ENCODE assay signal across 15 mouse cellular contexts in genomic region chr15:84687904-84688303, GRCm38 (mm10). TPM values are rescaled to one million over a fixed set of nuclear protein-coding genes. Genes with fewer than 3 reads are reported as not detected.
DNase-seq lines count a peak whose midpoint lies in the region; ATAC-seq lines count a peak whose summit lies in the region.
"Had no signal": no experiment of that assay in that cellular context is flagged by ENCODE, and none has a peak within 500 bp of the region (broad histone marks: within the 10 kb centered on the region; RNA-seq: fewer than 3 reads in every experiment).

No protein-coding gene starts in this region.

- no peak overlapping the region for H3K9ac ChIP-seq in heart, embryonic 13.5 days
- no peak overlapping the region for H3K9ac ChIP-seq in limb, embryonic 12.5 days (replicated peaks)
- no peak overlapping the region for H3K9ac ChIP-seq in midbrain, embryonic 15.5 days
- H3K9ac ChIP-seq: forebrain, embryonic 13.5 days had no signal

- H3K27me3 ChIP-seq in heart, embryonic 13.5 days (replicated peaks), result no peaks in the 10 kb centered on the region
- H3K27me3 ChIP-seq in limb, embryonic 12.5 days, result no peaks in the 10 kb centered on the region
- H3K27me3 ChIP-seq in midbrain, embryonic 15.5 days (replicated peaks), result 0 out of 2 replicates have a peak, but pooled peaks cover under 1% of the 10 kb centered on the region
- H3K27me3 ChIP-seq: CH12.LX had no signal

- H3K36me3 ChIP-seq in heart, embryonic 13.5 days, result peaks cover 55% of the 10 kb centered on the region
- H3K36me3 ChIP-seq in limb, embryonic 12.5 days, result peaks cover 45% of the 10 kb centered on the region
- peaks cover 4% of the 10 kb centered on the region; the same call in 1 of the 2 replicates for H3K36me3 ChIP-seq in midbrain, embryonic 15.5 days (replicated peaks)

- H3K27ac ChIP-seq in heart, embryonic 13.5 days (replicated peaks), result peak overlapping the region; percentile 30
- 0 out of 2 replicates have a peak overlapping the region, but pooled peaks have one; percentile 17 for H3K27ac ChIP-seq in limb, embryonic 12.5 days
- no peak overlapping the region for H3K27ac ChIP-seq in midbrain, embryonic 15.5 days
- H3K27ac ChIP-seq: forebrain, embryonic 13.5 days had no signal

- no peak overlapping the region for H3K4me3 ChIP-seq in heart, embryonic 13.5 days
- H3K4me3 ChIP-seq in limb, embryonic 12.5 days (replicated peaks), result no peak overlapping the region
- no peak overlapping the region for H3K4me3 ChIP-seq in midbrain, embryonic 15.5 days
- H3K4me3 ChIP-seq: forebrain, embryonic 13.5 days had no signal

- no peaks in the 10 kb centered on the region for H3K9me3 ChIP-seq in heart, embryonic 13.5 days
- no peaks in the 10 kb centered on the region for H3K9me3 ChIP-seq in limb, embryonic 12.5 days
- H3K9me3 ChIP-seq in midbrain, embryonic 15.5 days, result no peaks in the 10 kb centered on the region
- H3K9me3 ChIP-seq: forebrain, embryonic 13.5 days had no signal

- ATAC-seq in heart, embryonic 13.5 days (ENCODE audit: extremely low read depth, insufficient number of reproducible peaks, low FRiP score, low TSS enrichment), result no peak
- no peak for ATAC-seq in limb, embryonic 12.5 days (ENCODE audit: insufficient number of reproducible peaks, insufficient read depth, low FRiP score, low TSS enrichment, low read depth)
- ATAC-seq in midbrain, embryonic 15.5 days (replicated peaks), result no peak
- ATAC-seq: forebrain, embryonic 13.5 days had no signal

- H3K4me2 ChIP-seq in heart, embryonic 13.5 days, result no peak overlapping the region
- no peak overlapping the region for H3K4me2 ChIP-seq in limb, embryonic 12.5 days
- H3K4me2 ChIP-seq in midbrain, embryonic 15.5 days, result no peak overlapping the region
- H3K4me2 ChIP-seq: forebrain, embryonic 13.5 days had no signal

- 50% methylated on average over 14 of the region's 14 CpGs for WGBS in heart, embryonic 13.5 days
- 76% methylated on average over 14 of the region's 14 CpGs for WGBS in limb, embryonic 12.5 days
- WGBS in midbrain, embryonic 15.5 days, result 83% methylated on average over 14 of the region's 14 CpGs

- peaks cover 44% of the 10 kb centered on the region for H3K4me1 ChIP-seq in heart, embryonic 13.5 days
- H3K4me1 ChIP-seq in limb, embryonic 12.5 days (replicated peaks), result peaks cover 32% of the 10 kb centered on the region
- H3K4me1 ChIP-seq in midbrain, embryonic 15.5 days, result no peaks in the 10 kb centered on the region
- H3K4me1 ChIP-seq: forebrain, embryonic 13.5 days had no signal

- peak; percentile 31 for DNase-seq in gastrocnemius, postnatal 25 days
- DNase-seq in gastrocnemius, adult 18-20 months (ENCODE audit: low spot score), result no peak
- peak; percentile 43 for DNase-seq in kidney, postnatal 10 days
- DNase-seq in kidney, adult 9 months, result no peak
- DNase-seq in spleen, postnatal 10 days (ENCODE audit: low spot score in 2 of 2), result no peak
- DNase-seq: adrenal gland, postnatal 25 days; cerebellum, postnatal 10 days; liver; midbrain, embryonic 14.5 days had no signal

RNA-seq across cellular contexts. Expression of gene Prr5, which starts 18.5 kb away (rescaled TPM):
- total RNA-seq in gastrocnemius, postnatal 25 days (2021), result 1 to 10 TPM; 3.9 to 4.1 TPM
- total RNA-seq in gastrocnemius, adult 18-20 months (2021), result 1 to 10 TPM; 2.4 to 3.2 TPM
- polyA plus RNA-seq in heart, embryonic 13.5 days (2015; fragmentation: Nextera tagmentation; extraction: Ambion mirVana), result 20.7 and 21.1 TPM in 2 replicates
- 16.7 and 20.7 TPM in 2 replicates for polyA plus RNA-seq in limb, embryonic 12.5 days (2016; fragmentation: Nextera tagmentation; extraction: Ambion mirVana)
- polyA plus RNA-seq in midbrain, embryonic 15.5 days (2015; fragmentation: Nextera tagmentation; extraction: Ambion mirVana), result 27.5 and 27.7 TPM in 2 replicates

RNA-seq across cellular contexts. Expression of gene Arhgap8, which starts 31.9 kb away (rescaled TPM):
- total RNA-seq in gastrocnemius, postnatal 25 days (2021), result under 1 TPM in 1 of 2 experiments, not detected in 1; 0.83 TPM
- under 1 TPM in 1 of 2 experiments, not detected in 1; 0.14 TPM for total RNA-seq in gastrocnemius, adult 18-20 months (2021)
- polyA plus RNA-seq in heart, embryonic 13.5 days (2015; fragmentation: Nextera tagmentation; extraction: Ambion mirVana), result 4.1 and 5.5 TPM in 2 replicates
- 6.0 and 6.4 TPM in 2 replicates for polyA plus RNA-seq in limb, embryonic 12.5 days (2016; fragmentation: Nextera tagmentation; extraction: Ambion mirVana)
- polyA plus RNA-seq in midbrain, embryonic 15.5 days (2015; fragmentation: Nextera tagmentation; extraction: Ambion mirVana), result 0.59 and 0.73 TPM in 2 replicates
- total RNA-seq: hematopoietic stem cell, adult 5-6 weeks had no signal

Comparison
In these comparisons a context has a peak if more than half of its experiments do, and no peak if none do; other contexts are left out.
1. DNase-seq: peak in gastrocnemius, postnatal 25 days (single experiment) and kidney, postnatal 10 days (single experiment); none in gastrocnemius, adult 18-20 months (single experiment), kidney, adult 9 months (single experiment) and spleen, postnatal 10 days (0 of 2).